Mouse (Mus musculus): Measurements from ENCODE around the gene Sec14l4. TPM values are rescaled to one million over a fixed set of nuclear protein-coding genes. Genes with fewer than 3 reads are reported as not detected.

The Sec14l4 gene
- polyA plus RNA-seq, 1 experiment from 2014 or later, result not detected

- peaks cover 46% of the 10 kb centered on the region for H3K27me3 ChIP-seq
- in situ Hi-C loops (cut with MboI; ENCODE audit: low pct_unique_long_range_greater_than_20kb), result loop anchor here (25.0 kb wide), 1 partner anchor 935 kb away; no protein-coding TSS in a partner anchor
- TF ChIP-seq CTCF (IDR thresholded peaks at IDR 0.05), result no peak
- POLR2A ChIA-PET, result no interaction called here
- ATAC-seq (no peak), DNase-seq (ENCODE audit: low read depth, low spot score) (no peak)
- CTCF ChIA-PET, result no interaction called here
These were observed 3.5 kb upstream of the Sec14l4 start for GRCm38 (mm10) chr11:4027561-4028334.

GRCm38 (mm10) chr11:4029343-4029742 is 1.9 kb upstream of the Sec14l4 start:
- ChIA-PET POLR2A (no interaction called here), CTCF (no interaction called here)
- DNase-seq (ENCODE audit: low read depth, low spot score), result no peak
- TF ChIP-seq CTCF (IDR thresholded peaks at IDR 0.05), result no peak
- in situ Hi-C loops (cut with MboI; ENCODE audit: low pct_unique_long_range_greater_than_20kb), result loop anchor here (25.0 kb wide), 1 partner anchor 933 kb away; no protein-coding TSS in a partner anchor
- no peak for ATAC-seq
- H3K27me3 ChIP-seq, result peaks cover 39% of the 10 kb centered on the region

GRCm38 (mm10) chr11:4031961-4032360 is 699 bp downstream of the Sec14l4 start:
- DNase-seq (ENCODE audit: low read depth, low spot score) (no peak), ATAC-seq (no peak)
- no peak for TF ChIP-seq CTCF (IDR thresholded peaks at IDR 0.05)
- H3K27me3 ChIP-seq, result peaks cover 25% of the 10 kb centered on the region
- in situ Hi-C loops (cut with MboI; ENCODE audit: low pct_unique_long_range_greater_than_20kb), result loop anchor here (25.0 kb wide), 1 partner anchor 930 kb away; no protein-coding TSS in a partner anchor
- ChIA-PET POLR2A (no interaction called here), CTCF (no interaction called here)

GRCm38 (mm10) chr11:4033471-4033870 is 2.2 kb downstream of the Sec14l4 start:
- ChIA-PET CTCF (no interaction called here), POLR2A (no interaction called here)
- ATAC-seq (no peak), DNase-seq (ENCODE audit: low read depth, low spot score) (no peak)
- no peak for TF ChIP-seq CTCF (IDR thresholded peaks at IDR 0.05)
- H3K27me3 ChIP-seq, result peaks cover 22% of the 10 kb centered on the region
- in situ Hi-C loops (cut with MboI; ENCODE audit: low pct_unique_long_range_greater_than_20kb), result loop anchor here (25.0 kb wide), 1 partner anchor 929 kb away; no protein-coding TSS in a partner anchor

- in situ Hi-C loops (cut with MboI; ENCODE audit: low pct_unique_long_range_greater_than_20kb), result loop anchor here (25.0 kb wide), 1 partner anchor 928 kb away; no protein-coding TSS in a partner anchor
- ATAC-seq (no peak), DNase-seq (ENCODE audit: low read depth, low spot score) (no peak)
- ChIA-PET CTCF (no interaction called here), POLR2A (no interaction called here)
- peaks cover 15% of the 10 kb centered on the region for H3K27me3 ChIP-seq
- no peak for TF ChIP-seq CTCF (IDR thresholded peaks at IDR 0.05)
These were observed 2.9 kb downstream of the Sec14l4 start for GRCm38 (mm10) chr11:4034169-4034568.

- in situ Hi-C loops (cut with MboI; ENCODE audit: low pct_unique_long_range_greater_than_20kb), result loop anchor here (25.0 kb wide), 1 partner anchor 927 kb away; no protein-coding TSS in a partner anchor
- no peak for ATAC-seq
- no peak for TF ChIP-seq CTCF (IDR thresholded peaks at IDR 0.05)
- ChIA-PET POLR2A (no interaction called here), CTCF (no interaction called here)
- no peak for DNase-seq (ENCODE audit: low read depth, low spot score)
- peaks cover 4% of the 10 kb centered on the region for H3K27me3 ChIP-seq
These were observed 4.0 kb downstream of the Sec14l4 start for GRCm38 (mm10) chr11:4035116-4035892.

- TF ChIP-seq CTCF (IDR thresholded peaks at IDR 0.05), result no peak
- DNase-seq (ENCODE audit: low read depth, low spot score), result no peak
- no peaks in the 10 kb centered on the region for H3K27me3 ChIP-seq
- CTCF ChIA-PET, result no interaction called here
- POLR2A ChIA-PET, result no interaction called here
- in situ Hi-C loops (cut with MboI; ENCODE audit: low pct_unique_long_range_greater_than_20kb), result loop anchor here (25.0 kb wide), 1 partner anchor 926 kb away; no protein-coding TSS in a partner anchor
- no peak for ATAC-seq
These were observed 4.7 kb downstream of the Sec14l4 start for GRCm38 (mm10) chr11:4035916-4036315.

GRCm38 (mm10) chr11:4036365-4037084 is 5.3 kb downstream of the Sec14l4 start:
- no peak for TF ChIP-seq CTCF (IDR thresholded peaks at IDR 0.05)
- DNase-seq (ENCODE audit: low read depth, low spot score), result no peak
- ATAC-seq, result no peak
- ChIA-PET CTCF (no interaction called here), POLR2A (no interaction called here)
- in situ Hi-C loops (cut with MboI; ENCODE audit: low pct_unique_long_range_greater_than_20kb), result loop anchor here (25.0 kb wide), 1 partner anchor 926 kb away; no protein-coding TSS in a partner anchor
- H3K27me3 ChIP-seq, result peaks cover 4% of the 10 kb centered on the region

GRCm38 (mm10) chr11:4039951-4040350 is 8.7 kb downstream of the Sec14l4 start:
- in situ Hi-C loops (cut with MboI; ENCODE audit: low pct_unique_long_range_greater_than_20kb), result loop anchor here (25.0 kb wide), 1 partner anchor 922 kb away; no protein-coding TSS in a partner anchor
- no peak for ATAC-seq
- ChIA-PET POLR2A (no interaction called here), CTCF (interaction anchor here (1.1 kb wide), 1 partner anchor 40 kb away, joined by 3 read pairs; no protein-coding TSS in a partner anchor)
- DNase-seq (ENCODE audit: low read depth, low spot score), result no peak
- TF ChIP-seq CTCF (IDR thresholded peaks at IDR 0.05), result no peak
- H3K27me3 ChIP-seq, result peaks cover 21% of the 10 kb centered on the region

GRCm38 (mm10) chr11:4041123-4041625 is 9.9 kb downstream of the Sec14l4 start:
- CTCF ChIA-PET, result no interaction called here
- DNase-seq (ENCODE audit: low read depth, low spot score) (no peak), ATAC-seq (no peak)
- TF ChIP-seq CTCF (IDR thresholded peaks at IDR 0.05), result no peak
- POLR2A ChIA-PET, result no interaction called here
- in situ Hi-C loops (cut with MboI; ENCODE audit: low pct_unique_long_range_greater_than_20kb), result loop anchor here (25.0 kb wide), 1 partner anchor 921 kb away; no protein-coding TSS in a partner anchor
- peaks cover 21% of the 10 kb centered on the region for H3K27me3 ChIP-seq

Data from Patski (cell line).